Mouse (Mus musculus) liver, adult 2 months (tissue): Measurements from ENCODE around the gene Tmem131l. TPM values are rescaled to one million over a fixed set of nuclear protein-coding genes. Genes with fewer than 3 reads are reported as not detected.
"Not testable (repeated sequence)": the region's sequence is repeated elsewhere in the genome, so short reads cannot be mapped to it uniquely, and the experiment has no call there.

Experiments
- DNase-seq: peaks from one replicate; pipeline ENCODE4 v3.0.0-alpha.2; 2011; ENCODE audit warnings: low read depth, low spot score; ENCODE audit errors: extremely low read depth
- H3K27ac ChIP-seq: fragments of 200-500 bp; replicated peaks from 2 replicates; pipeline ENCODE4 v1.5.1; 2012; ENCODE audit warnings: low read depth, mild to moderate bottlenecking, control low read depth, inconsistent platforms, low read length; ENCODE audit not compliant: insufficient read depth
- H3K27me3 ChIP-seq: fragments of 200-500 bp; 2 replicates; pipeline ENCODE4 v1.6.1; 2012; ENCODE audit warnings: mild to moderate bottlenecking, moderate library complexity, low read length, inconsistent platforms; ENCODE audit not compliant: control insufficient read depth, insufficient read depth
- H3K36me3 ChIP-seq: fragments of 200-500 bp; 2 replicates; pipeline ENCODE4 v1.6.1; 2012; ENCODE audit warnings: low read length, inconsistent platforms; ENCODE audit not compliant: control insufficient read depth, insufficient read depth
- H3K4me1 ChIP-seq: fragments of 200-500 bp; 2 replicates; pipeline ENCODE4 v1.6.1; 2011; ENCODE audit warnings: low read length; ENCODE audit not compliant: control insufficient read depth, insufficient read depth
- H3K4me3 ChIP-seq: fragments of 200-500 bp; 2 replicates; pipeline ENCODE4 v1.5.1; 2011; ENCODE audit warnings: low read depth, mild to moderate bottlenecking, control low read depth, low read length, moderate library complexity; ENCODE audit not compliant: insufficient read depth
- H3K79me2 ChIP-seq: fragments of 200-500 bp; 2 replicates; pipeline ENCODE4 v1.6.1; 2012; ENCODE audit warnings: inconsistent platforms, mild to moderate bottlenecking, low read length, moderate library complexity; ENCODE audit not compliant: control insufficient read depth, insufficient read depth
- H3K9ac ChIP-seq: fragments of 200-500 bp; 2 replicates; pipeline ENCODE4 v1.6.1; 2012; ENCODE audit warnings: low read depth, mild to moderate bottlenecking, control low read depth, inconsistent platforms, low read length
- CTCF ChIP-seq: fragments of 200-500 bp; IDR thresholded peaks from 2 replicates; pipeline ENCODE4 v1.5.1; 2011; ENCODE audit warnings: low read depth, low read length, control low read depth
- POLR2A ChIP-seq: fragments of 200-500 bp; IDR thresholded peaks from 2 replicates; pipeline ENCODE4 v1.6.1; 2011; ENCODE audit warnings: low read length, control low read depth; ENCODE audit not compliant: insufficient read depth; ENCODE audit errors: extremely low read depth
- WGBS: fragments of 180-500 bp; shearing (Covaris S2); methylation state at CpG from one replicate; pipeline ENCODE4 v1.1.7; 2018; 5-methylcytosine and 5-hydroxymethylcytosine counted together
- polyA plus RNA-seq: library from polyadenylated mRNA; depleted of rRNA; stranded (reverse); fragments of >200 nt; gene quantifications from 2 replicates; pipeline ENCODE4 v1.2.3, GENCODE M21; 2012
- total RNA-seq: library from RNA; depleted of rRNA; stranded (reverse); fragments of >200 nt; gene quantifications from 2 replicates; pipeline ENCODE4 v1.2.3, GENCODE M21; 2014

Tmem131l gene
- total and polyA plus RNA-seq, 2 experiments, result 15.3 to 21.1 TPM

- DNase-seq, result peak; percentile 51
- TF ChIP-seq CTCF (no peak), POLR2A (no peak)
- H3K4me3 ChIP-seq, result no peak overlapping the region
- H3K4me1 ChIP-seq, result peaks cover 18% of the 10 kb centered on the region
- no peak overlapping the region for H3K9ac ChIP-seq
- WGBS, result 63% methylated on average over 12 of the region's 12 CpGs
- H3K27ac ChIP-seq, result peak overlapping the region; percentile 67
- no peaks in the 10 kb centered on the region for H3K27me3 ChIP-seq
- peaks cover 19% of the 10 kb centered on the region for H3K36me3 ChIP-seq
- H3K79me2 ChIP-seq, result no peaks in the 10 kb centered on the region
Observed at GRCm38 (mm10) chr3:83900756-83901373, 139.1 kb downstream of the Tmem131l start.

GRCm38 (mm10) chr3:83899556-83899955, 140.4 kb downstream of the Tmem131l start:
- no peak for TF ChIP-seq POLR2A
- TF ChIP-seq CTCF, result peak; percentile 81
- 32% methylated on average over 8 of the region's 8 CpGs for WGBS
- peak; percentile 66 for DNase-seq
- no peaks in the 10 kb centered on the region for H3K79me2 ChIP-seq
- H3K36me3 ChIP-seq, result peaks cover 14% of the 10 kb centered on the region
- no peak overlapping the region for H3K9ac ChIP-seq
- no peaks in the 10 kb centered on the region for H3K27me3 ChIP-seq
- no peak overlapping the region for H3K4me3 ChIP-seq
- H3K27ac ChIP-seq, result peak overlapping the region; percentile 67; the same call in 1 of the 2 replicates
- peaks cover 18% of the 10 kb centered on the region for H3K4me1 ChIP-seq

- no peak overlapping the region for H3K9ac ChIP-seq
- no peak for DNase-seq
- no peak overlapping the region for H3K4me3 ChIP-seq
- no peaks in the 10 kb centered on the region for H3K27me3 ChIP-seq
- no peak for TF ChIP-seq CTCF
- TF ChIP-seq POLR2A, result no peak
- H3K4me1 ChIP-seq, result peaks cover 18% of the 10 kb centered on the region
- 98% methylated on average over 9 of the region's 9 CpGs for WGBS
- no peak overlapping the region for H3K27ac ChIP-seq
- H3K36me3 ChIP-seq, result peaks cover 8% of the 10 kb centered on the region
- no peaks in the 10 kb centered on the region for H3K79me2 ChIP-seq
Observed at GRCm38 (mm10) chr3:83898246-83898645, 141.7 kb downstream of the Tmem131l start.

- Histone ChIP-seq H3K36me3 (peaks cover 8% of the 10 kb centered on the region), H3K9ac (no peak overlapping the region), H3K4me3 (no peak overlapping the region), H3K27me3 (no peaks in the 10 kb centered on the region), H3K4me1 (peaks cover 10% of the 10 kb centered on the region), H3K79me2 (no peaks in the 10 kb centered on the region), H3K27ac (no peak overlapping the region)
- peak; percentile 56 for TF ChIP-seq CTCF
- no peak for TF ChIP-seq POLR2A
- no peak for DNase-seq
- WGBS, result 38% methylated on average over 3 of the region's 3 CpGs
Observed at GRCm38 (mm10) chr3:83895811-83896210, 144.2 kb downstream of the Tmem131l start.

GRCm38 (mm10) chr3:83895111-83895510, 144.9 kb downstream of the Tmem131l start:
- H3K79me2 ChIP-seq, result no peaks in the 10 kb centered on the region

GRCm38 (mm10) chr3:83885163-83885562, 154.8 kb downstream of the Tmem131l start:
- Histone ChIP-seq H3K4me3 (no peak overlapping the region), H3K79me2 (no peaks in the 10 kb centered on the region), H3K9ac (no peak overlapping the region), H3K27ac (no peak overlapping the region), H3K4me1 (no peaks in the 10 kb centered on the region), H3K36me3 (no peaks in the 10 kb centered on the region), H3K27me3 (no peaks in the 10 kb centered on the region)
- peak; percentile 15 for DNase-seq
- TF ChIP-seq POLR2A (no peak), CTCF (no peak)
- WGBS, result 51% methylated on average over 2 of the region's 2 CpGs

More at GRCm38 (mm10) chr3:83895111-83895510, 144.9 kb downstream of the Tmem131l start:
- H3K4me3 ChIP-seq, result no peak overlapping the region
- H3K36me3 ChIP-seq, result peaks cover 8% of the 10 kb centered on the region
- WGBS, result 96% methylated on average over 5 of the region's 5 CpGs
- H3K27me3 ChIP-seq, result no peaks in the 10 kb centered on the region
- no peak overlapping the region for H3K9ac ChIP-seq
- TF ChIP-seq POLR2A, result no peak
- no peak for TF ChIP-seq CTCF
- H3K27ac ChIP-seq, result no peak overlapping the region
- DNase-seq, result no peak
- H3K4me1 ChIP-seq, result peaks cover 4% of the 10 kb centered on the region

GRCm38 (mm10) chr3:83879261-83880050, 160.5 kb downstream of the Tmem131l start:
- not testable (repeated sequence) for DNase-seq, H3K27me3 ChIP-seq, H3K4me3 ChIP-seq, H3K36me3 ChIP-seq, H3K9ac ChIP-seq, H3K27ac ChIP-seq, H3K4me1 ChIP-seq, H3K79me2 ChIP-seq
- WGBS, result 94% methylated on average over 5 of the region's 5 CpGs
